Comparison of ENCODE assay signal across 7 mouse cellular contexts in the genomic region with DNA sequence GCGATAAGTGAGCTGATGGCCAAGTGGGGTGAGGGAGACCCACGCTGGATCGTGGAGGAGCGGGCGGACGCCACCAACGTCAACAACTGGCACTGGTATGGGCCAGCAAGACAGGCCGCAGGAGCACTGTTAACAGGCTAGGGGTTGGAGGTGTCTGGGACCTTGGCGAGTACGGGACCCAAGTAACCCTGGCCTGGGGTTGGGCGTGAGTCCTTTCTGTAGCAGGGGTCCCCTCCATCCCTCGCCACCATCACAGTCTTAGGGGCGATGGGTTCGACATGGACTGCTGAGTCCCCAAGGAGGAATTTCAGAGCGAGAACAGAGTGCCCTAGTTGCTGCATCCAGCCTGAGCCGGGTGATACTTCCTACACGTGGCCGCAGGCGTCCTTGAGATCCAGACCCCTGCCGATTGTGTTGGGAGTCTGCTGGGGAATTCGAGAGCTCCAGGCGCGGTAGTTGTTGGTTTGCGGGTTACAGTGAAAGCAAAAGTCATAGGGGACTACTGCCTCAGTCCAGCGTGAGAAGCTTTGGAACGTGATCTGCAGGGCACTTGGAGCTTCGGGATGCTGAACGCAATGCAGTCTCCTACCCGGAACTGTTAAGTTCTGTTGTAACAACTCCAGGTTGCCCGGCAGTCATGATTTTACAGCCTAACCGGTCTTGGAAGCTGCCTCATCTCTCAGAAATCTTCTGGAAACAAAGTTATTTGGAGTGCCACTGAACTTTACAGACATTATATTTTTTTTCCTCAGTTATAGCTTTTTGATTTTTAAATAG. TPM values are rescaled to one million over a fixed set of nuclear protein-coding genes. Genes with fewer than 3 reads are reported as not detected.
DNase-seq lines count a peak whose midpoint lies in the region; ATAC-seq and TF ChIP-seq lines count a peak whose summit lies in the region.

No protein-coding gene starts in this region.

- H3K27me3 ChIP-seq in lung, embryonic 14.5 days (ENCODE audit: insufficient read depth, low read length): no peaks in the 10 kb centered on the region
- H3K27me3 ChIP-seq in lung, embryonic 15.5 days: no peaks in the 10 kb centered on the region

- TF ChIP-seq CTCF in lung, embryonic 14.5 days (IDR thresholded peaks at IDR 0.05; ENCODE audit: low read depth): no peak

- H3K27ac ChIP-seq in lung, embryonic 14.5 days (ENCODE audit: low read depth): peak overlapping the region; percentile 89
- peak overlapping the region; percentile 91 for H3K27ac ChIP-seq in lung, embryonic 15.5 days

- peak; percentile 75 for ATAC-seq in lung, embryonic 14.5 days (ENCODE audit: insufficient read depth)
- peak; percentile 31 for ATAC-seq in granulocyte monocyte progenitor cell, adult 5-6 weeks (replicated peaks; ENCODE audit: poor library complexity, severe bottlenecking)
- peak; percentile 69 for ATAC-seq in lung, embryonic 15.5 days (ENCODE audit: borderline replicate concordance, extremely low read depth, low FRiP score, low TSS enrichment)

- peak; percentile 43 for DNase-seq in lung, embryonic 14.5 days
- DNase-seq in lung, postnatal 25 days (ENCODE audit: low spot score): no peak
- peak; percentile 44 for DNase-seq in c-Kit-positive CD71-positive TER-119-positive erythroid progenitor cells, embryonic 14.5 days (ENCODE audit: low spot score)
- DNase-seq in testis, postnatal 10 days (ENCODE audit: low spot score): peak; percentile 60
- no peak for DNase-seq in cerebellum, adult 11 months

- no peaks in the 10 kb centered on the region for H3K9me3 ChIP-seq in lung, embryonic 14.5 days (ENCODE audit: low read depth, low read length)
- H3K9me3 ChIP-seq in lung, embryonic 15.5 days: no peaks in the 10 kb centered on the region

- peak overlapping the region; percentile 89 for H3K9ac ChIP-seq in lung, embryonic 14.5 days
- peak overlapping the region; percentile 94 for H3K9ac ChIP-seq in lung, embryonic 15.5 days

- 0 out of 2 replicates have a peak, but pooled peaks cover 13% of the 10 kb centered on the region for H3K4me1 ChIP-seq in lung, embryonic 14.5 days (ENCODE audit: insufficient read depth)
- H3K4me1 ChIP-seq in lung, embryonic 15.5 days: peaks cover 17% of the 10 kb centered on the region

- H3K36me3 ChIP-seq in lung, embryonic 14.5 days (ENCODE audit: insufficient read depth): peaks cover 42% of the 10 kb centered on the region
- H3K36me3 ChIP-seq in lung, embryonic 15.5 days: peaks cover 45% of the 10 kb centered on the region

- WGBS in lung, embryonic 14.5 days: under 1% methylated on average over 31 of the region's 31 CpGs
- WGBS in lung, embryonic 15.5 days: under 1% methylated on average over 31 of the region's 31 CpGs

- H3K4me2 ChIP-seq in lung, embryonic 14.5 days: peak overlapping the region; percentile 82
- peak overlapping the region; percentile 75 for H3K4me2 ChIP-seq in lung, embryonic 15.5 days

- H3K4me3 ChIP-seq in lung, embryonic 14.5 days (ENCODE audit: low read depth, low read length): peak overlapping the region; percentile 84
- H3K4me3 ChIP-seq in lung, embryonic 15.5 days: peak overlapping the region; percentile 89

RNA-seq across cellular contexts. Expression of a gene that starts 0.7 kb away (rescaled TPM):
- 192 and 199 TPM in 2 replicates for polyA plus RNA-seq in lung, embryonic 14.5 days (2014; fragmentation: Nextera tagmentation; extraction: Ambion mirVana)
- 174 and 185 TPM in 2 replicates for total RNA-seq in granulocyte monocyte progenitor cell, adult 5-6 weeks (2014; fragmentation: Nextera tagmentation)
- 310 and 324 TPM in 2 replicates for total RNA-seq in granulocyte monocyte progenitor cell, adult 5-6 weeks (2017)
- 219 and 232 TPM in 2 replicates for polyA plus RNA-seq in lung, embryonic 15.5 days (2015; fragmentation: Nextera tagmentation; extraction: Ambion mirVana)

RNA-seq across cellular contexts. Expression of a gene that starts 1.0 kb away (rescaled TPM):
- polyA plus RNA-seq in lung, embryonic 14.5 days (2014; fragmentation: Nextera tagmentation; extraction: Ambion mirVana): 42.4 and 46.1 TPM in 2 replicates
- 25.9 and 56.4 TPM in 2 replicates for total RNA-seq in granulocyte monocyte progenitor cell, adult 5-6 weeks (2014; fragmentation: Nextera tagmentation)
- 27.2 and 31.0 TPM in 2 replicates for total RNA-seq in granulocyte monocyte progenitor cell, adult 5-6 weeks (2017)
- 40.7 and 41.1 TPM in 2 replicates for polyA plus RNA-seq in lung, embryonic 15.5 days (2015; fragmentation: Nextera tagmentation; extraction: Ambion mirVana)

RNA-seq across cellular contexts. Expression of a gene that starts 28.5 kb away (rescaled TPM):
- polyA plus RNA-seq in lung, embryonic 14.5 days (2014; fragmentation: Nextera tagmentation; extraction: Ambion mirVana): 0.58 and 0.72 TPM in 2 replicates
- total RNA-seq in granulocyte monocyte progenitor cell, adult 5-6 weeks (2014; fragmentation: Nextera tagmentation): 1.8 TPM in 1 of 2 replicates, not detected in the other
- not detected in 2 replicates for total RNA-seq in granulocyte monocyte progenitor cell, adult 5-6 weeks (2017)
- polyA plus RNA-seq in lung, embryonic 15.5 days (2015; fragmentation: Nextera tagmentation; extraction: Ambion mirVana): 0.26 and 0.39 TPM in 2 replicates

RNA-seq across cellular contexts. Expression of a gene that starts 32.5 kb away (rescaled TPM):
- polyA plus RNA-seq in lung, embryonic 14.5 days (2014; fragmentation: Nextera tagmentation; extraction: Ambion mirVana): 0.70 and 1.1 TPM in 2 replicates
- total RNA-seq in granulocyte monocyte progenitor cell, adult 5-6 weeks (2014; fragmentation: Nextera tagmentation): not detected in 2 replicates
- total RNA-seq in granulocyte monocyte progenitor cell, adult 5-6 weeks (2017): not detected in 2 replicates
- polyA plus RNA-seq in lung, embryonic 15.5 days (2015; fragmentation: Nextera tagmentation; extraction: Ambion mirVana): 0.84 and 1.0 TPM in 2 replicates

Comparison
In these comparisons a context has a peak if more than half of its experiments do, and no peak if none do; other contexts are left out.
1. DNase-seq: peak in lung, embryonic 14.5 days (single experiment), c-Kit-positive CD71-positive TER-119-positive erythroid progenitor cells, embryonic 14.5 days (single experiment) and testis, postnatal 10 days (single experiment); none in lung, postnatal 25 days (single experiment) and cerebellum, adult 11 months (single experiment).
2. Peak in every context shown above with its lines, with median percentiles within 50 percentile points of each other: ATAC-seq.